18 mouse cellular contexts compared by ENCODE assay signal in the genomic region with DNA sequence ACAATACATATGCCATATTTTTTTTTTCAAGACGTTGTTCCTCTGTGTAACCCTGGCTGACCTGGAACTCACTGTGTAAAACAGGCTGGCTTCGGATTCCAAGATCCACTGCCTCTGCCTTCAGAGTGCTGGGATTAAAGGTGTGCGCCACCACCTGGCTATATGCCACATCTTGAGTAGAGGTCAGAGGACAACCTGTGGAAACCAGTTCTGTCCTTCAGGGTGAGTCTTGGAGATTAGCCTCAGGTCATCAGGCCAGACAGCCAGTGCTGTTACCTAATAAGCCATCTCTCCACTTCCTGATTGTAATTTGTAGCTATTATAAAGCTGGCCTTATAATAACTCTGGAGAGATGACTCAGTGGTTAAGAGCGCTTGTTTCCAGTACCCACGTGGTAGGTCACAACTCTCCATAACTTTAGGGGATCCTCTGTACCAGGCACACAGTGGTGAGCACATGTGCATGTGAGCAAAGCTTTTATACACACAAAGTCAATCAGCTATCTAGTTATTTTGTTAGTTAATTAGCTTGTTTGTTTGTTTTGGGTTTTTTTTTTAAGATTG. TPM values are rescaled to one million over a fixed set of nuclear protein-coding genes. Genes with fewer than 3 reads are reported as not detected.
DNase-seq lines count a peak whose midpoint lies in the region; ATAC-seq and TF ChIP-seq lines count a peak whose summit lies in the region.
"Had no signal": no experiment of that assay in that cellular context is flagged by ENCODE, and none has a peak within 500 bp of the region (broad histone marks: within the 10 kb centered on the region; RNA-seq: fewer than 3 reads in every experiment).

No protein-coding gene starts in this region.

- no peak for TF ChIP-seq CTCF in kidney, adult 2 months (conservative IDR thresholded peaks at IDR 0.05; ENCODE audit: insufficient read depth, insufficient read length, low read depth, low read length)
- peak; percentile 49 for TF ChIP-seq CTCF in ES-Bruce4 (IDR thresholded peaks at IDR 0.05; ENCODE audit: low read depth, low read length)
- peak; percentile 38 for TF ChIP-seq CTCF in intestine, postnatal 0 days (IDR thresholded peaks at IDR 0.05; ENCODE audit: low read depth)

- peaks cover 4% of the 10 kb centered on the region; the same call in 1 of the 2 replicates for H3K4me1 ChIP-seq in kidney, adult 2 months (ENCODE audit: control insufficient read depth, insufficient read depth, low read length)
- H3K4me1 ChIP-seq in kidney, embryonic 15.5 days = peaks cover 25% of the 10 kb centered on the region
- H3K4me1 ChIP-seq in ES-Bruce4 (ENCODE audit: control insufficient read depth, insufficient read depth, low read length) = peaks cover 10% of the 10 kb centered on the region
- H3K4me1 ChIP-seq in intestine, postnatal 0 days (replicated peaks; ENCODE audit: control insufficient read depth, insufficient read depth, low read length) = no peaks in the 10 kb centered on the region

- H3K4me3 ChIP-seq in kidney, adult 2 months (ENCODE audit: insufficient read depth, low read depth, low read length) = no peak overlapping the region
- H3K4me3 ChIP-seq in kidney, embryonic 15.5 days (replicated peaks) = no peak overlapping the region
- H3K4me3 ChIP-seq in ES-Bruce4 (ENCODE audit: low read depth, low read length) (no peak overlapping the region), myocyte (no peak overlapping the region)
- no peak overlapping the region for H3K4me3 ChIP-seq in intestine, postnatal 0 days (ENCODE audit: low read depth, low read length)
- H3K4me3 ChIP-seq: heart, embryonic 12.5 days; limb, embryonic 10.5 days; liver, embryonic 15.5 days had no signal

- no peaks in the 10 kb centered on the region for H3K9me3 ChIP-seq in kidney, embryonic 15.5 days (replicated peaks)
- 0 out of 2 replicates have a peak, but pooled peaks cover 5% of the 10 kb centered on the region for H3K9me3 ChIP-seq in ES-Bruce4 (replicated peaks; ENCODE audit: control insufficient read depth, insufficient read depth, low read length, poor library complexity, severe bottlenecking)
- H3K9me3 ChIP-seq in intestine, postnatal 0 days (ENCODE audit: control insufficient read depth) = no peaks in the 10 kb centered on the region
- H3K9me3 ChIP-seq: heart, embryonic 12.5 days; limb, embryonic 10.5 days; liver, embryonic 15.5 days had no signal

- no peak overlapping the region for H3K9ac ChIP-seq in kidney, embryonic 15.5 days
- no peak overlapping the region for H3K9ac ChIP-seq in ES-Bruce4 (ENCODE audit: low read depth, poor library complexity, severe bottlenecking)
- H3K9ac ChIP-seq in intestine, postnatal 0 days (ENCODE audit: low read depth, low read length) = no peak overlapping the region
- H3K9ac ChIP-seq: heart, embryonic 12.5 days; liver, embryonic 15.5 days had no signal

- WGBS in kidney, adult 2 months = 48% methylated on average over 5 of the region's 5 CpGs
- WGBS in kidney, embryonic 15.5 days = 76% methylated on average over 5 of the region's 5 CpGs
- WGBS in intestine, postnatal 0 days = 63% methylated on average over 5 of the region's 5 CpGs

- ATAC-seq in kidney, embryonic 15.5 days (replicated peaks; ENCODE audit: low FRiP score) = no peak
- ATAC-seq in intestine, postnatal 0 days = peak; percentile 86
- ATAC-seq: activated CD4-positive, CD25-positive, alpha-beta regulatory T cell, adult 4 months; CD4-positive, CD25-positive, alpha-beta regulatory T cell, adult 4 months; inflammation-experienced regulatory T-cells, adult 6 months; midbrain, embryonic 16.5 days had no signal

- no peak for TF ChIP-seq POLR2A in kidney, adult 2 months (IDR thresholded peaks at IDR 0.05; ENCODE audit: low read depth, low read length)
- no peak for TF ChIP-seq POLR2A in ES-Bruce4 (IDR thresholded peaks at IDR 0.05; ENCODE audit: insufficient read depth, low read length)
- TF ChIP-seq POLR2A in myocyte (IDR thresholded peaks at IDR 0.05; ENCODE audit: insufficient read length, low read depth) = no peak

- H3K4me2 ChIP-seq in kidney, embryonic 15.5 days = no peak overlapping the region
- H3K4me2 ChIP-seq in intestine, postnatal 0 days (replicated peaks; ENCODE audit: low read depth) = no peak overlapping the region
- no peak overlapping the region for H3K4me2 ChIP-seq in myocyte (ENCODE audit: low read depth)
- H3K4me2 ChIP-seq: heart, embryonic 12.5 days; liver, embryonic 15.5 days had no signal

- no peak overlapping the region for H3K27ac ChIP-seq in kidney, adult 2 months (ENCODE audit: insufficient read depth, low read depth, low read length)
- H3K27ac ChIP-seq in kidney, embryonic 15.5 days = no peak overlapping the region
- H3K27ac ChIP-seq in ES-Bruce4 (ENCODE audit: insufficient read depth, low read length) = no peak overlapping the region
- no peak overlapping the region for H3K27ac ChIP-seq in intestine, postnatal 0 days (ENCODE audit: low read depth, low read length)
- H3K27ac ChIP-seq: limb, embryonic 10.5 days; liver, embryonic 15.5 days had no signal

- no peaks in the 10 kb centered on the region for H3K36me3 ChIP-seq in kidney, adult 2 months (ENCODE audit: control insufficient read depth, insufficient read depth, low read length)
- no peaks in the 10 kb centered on the region for H3K36me3 ChIP-seq in kidney, embryonic 15.5 days
- H3K36me3 ChIP-seq in ES-Bruce4 (ENCODE audit: control insufficient read depth, insufficient read depth, low read length, poor library complexity, severe bottlenecking) (no peaks in the 10 kb centered on the region), myocyte (ENCODE audit: control insufficient read depth, insufficient read depth) (no peaks in the 10 kb centered on the region)
- H3K36me3 ChIP-seq in intestine, postnatal 0 days (ENCODE audit: control insufficient read depth, insufficient read depth) = no peaks in the 10 kb centered on the region
- H3K36me3 ChIP-seq: limb, embryonic 10.5 days; liver, embryonic 15.5 days had no signal

- peak; percentile 81 for DNase-seq in kidney, adult 2 months
- DNase-seq in left cerebral cortex, postnatal 36 days (ENCODE audit: low spot score in 2 of 2) = no peak
- DNase-seq in left cerebral cortex, postnatal 10 days (ENCODE audit: extremely low spot score in 1 of 2, low spot score in 2 of 2) = no peak
- DNase-seq in cerebellum, postnatal 14 days = no peak
- DNase-seq: gastrocnemius, postnatal 25 days; right cerebral cortex, postnatal 14 days; thymus, postnatal 4 days had no signal

- H3ac ChIP-seq in myocyte (ENCODE audit: control insufficient read depth, insufficient read length) = no peak overlapping the region

- no peaks in the 10 kb centered on the region for H3K79me2 ChIP-seq in myocyte (ENCODE audit: control insufficient read depth, insufficient read depth)

- intact Hi-C loops in left cerebral cortex, postnatal 36 days (cut with DNase I) = loop anchor here (2.0 kb wide), 1 partner anchor 14 kb away; no protein-coding TSS in a partner anchor
- intact Hi-C loops in left cerebral cortex, postnatal 10 days (cut with DNase I) = no loop called here

- TF ChIP-seq EP300 in ES-Bruce4 (IDR thresholded peaks at IDR 0.05; ENCODE audit: insufficient read depth, low read depth, low read length) = no peak

- H3K27me3 ChIP-seq in kidney, adult 2 months (replicated peaks; ENCODE audit: control insufficient read depth, insufficient read depth, low read length) = no peaks in the 10 kb centered on the region
- H3K27me3 ChIP-seq in kidney, embryonic 15.5 days = no peaks in the 10 kb centered on the region
- H3K27me3 ChIP-seq in ES-Bruce4 (ENCODE audit: control insufficient read depth, insufficient read depth, low read length, poor library complexity, severe bottlenecking) (no peaks in the 10 kb centered on the region), myocyte (ENCODE audit: control insufficient read depth, insufficient read depth, insufficient read length) (no peaks in the 10 kb centered on the region)
- no peaks in the 10 kb centered on the region for H3K27me3 ChIP-seq in intestine, postnatal 0 days (replicated peaks; ENCODE audit: control insufficient read depth, insufficient read depth, low read length)
- H3K27me3 ChIP-seq: heart, embryonic 12.5 days; liver, embryonic 15.5 days had no signal

TF ChIP-seq in myocyte, 11 proteins besides CTCF, POLR2A, EP300 and RAD21:
- TF ChIP-seq SRF (IDR thresholded peaks at IDR 0.05; ENCODE audit: control insufficient read depth, insufficient read length, low read depth) (no peak), USF1 (IDR thresholded peaks at IDR 0.05; ENCODE audit: low read depth) (peak; percentile 79)
TF ChIP-seq in myocyte: peak in this region for 1.

RNA-seq across cellular contexts. Expression of a gene that starts 15.1 kb away (rescaled TPM):
- 13.0 and 15.7 TPM in 2 replicates for polyA plus RNA-seq in kidney, adult 2 months (2012; rRNA removed)
- 45.5 and 45.7 TPM in 2 replicates for polyA plus RNA-seq in kidney, embryonic 15.5 days (2015; fragmentation: Nextera tagmentation; extraction: Ambion mirVana)
- polyA plus RNA-seq in ES-Bruce4 (2011; ENCODE audit: insufficient read depth, insufficient read length, low read depth, missing spikeins) = 106 and 109 TPM in 2 replicates
- 22.2 and 22.9 TPM in 2 replicates for polyA plus RNA-seq in intestine, postnatal 0 days (2015; fragmentation: Nextera tagmentation; extraction: Ambion mirVana)
- polyA plus RNA-seq in myocyte (2012; fragmentation: generic; extraction: Trizol) = 31.3 TPM
- 10 to 100 TPM; 78.0 to 94.4 TPM for total RNA-seq in left cerebral cortex, postnatal 36 days (2021)
- total RNA-seq in left cerebral cortex, postnatal 10 days (2021) = 10 to 100 TPM; 79.3 to 81.5 TPM

RNA-seq across cellular contexts. Expression of a gene that starts 15.9 kb away (rescaled TPM):
- 11.7 and 12.1 TPM in 2 replicates for polyA plus RNA-seq in kidney, adult 2 months (2012; rRNA removed)
- polyA plus RNA-seq in kidney, embryonic 15.5 days (2015; fragmentation: Nextera tagmentation; extraction: Ambion mirVana) = 31.7 and 32.2 TPM in 2 replicates
- polyA plus RNA-seq in ES-Bruce4 (2011; ENCODE audit: insufficient read depth, insufficient read length, low read depth, missing spikeins) = 10.2 and 11.3 TPM in 2 replicates
- polyA plus RNA-seq in intestine, postnatal 0 days (2015; fragmentation: Nextera tagmentation; extraction: Ambion mirVana) = 24.0 and 25.7 TPM in 2 replicates
- 12.4 TPM for polyA plus RNA-seq in myocyte (2012; fragmentation: generic; extraction: Trizol)
- total RNA-seq in left cerebral cortex, postnatal 36 days (2021) = 10 to 100 TPM; 56.2 to 56.7 TPM
- 10 to 100 TPM; 44.0 to 44.5 TPM for total RNA-seq in left cerebral cortex, postnatal 10 days (2021)
